Mouse (Mus musculus) lung, embryonic 14.5 days (tissue): Measurements from ENCODE around the gene Slc8b1. TPM values are rescaled to one million over a fixed set of nuclear protein-coding genes. Genes with fewer than 3 reads are reported as not detected.
A peak's percentile ranks its signal among the peaks of the same experiment; 100 is the strongest.

Experiments
- ATAC-seq: fragments of 200-750 bp; cut with Nextera tagmentation; 2 replicates; pipeline ENCODE4 v1.8.0; 2017; ENCODE audit warnings: mild to moderate bottlenecking, moderate TSS enrichment, moderate library complexity; ENCODE audit not compliant: insufficient read depth
- DNase-seq: peaks from one replicate; pipeline ENCODE4 v3.0.0-alpha.2; 2015
- H3K27ac ChIP-seq: fragments of 300-500 bp; sonication (generic); 2 replicates; pipeline ENCODE4 v1.5.1; 2014; ENCODE audit warnings: low read depth, mild to moderate bottlenecking, moderate library complexity
- H3K27me3 ChIP-seq: fragments of 300-500 bp; sonication (generic); 2 replicates; pipeline ENCODE4 v1.6.1; 2014; ENCODE audit warnings: low read length, control low read depth; ENCODE audit not compliant: insufficient read depth
- H3K36me3 ChIP-seq: fragments of 300-500 bp; sonication (generic); 2 replicates; pipeline ENCODE4 v1.6.1; 2014; ENCODE audit warnings: control low read depth; ENCODE audit not compliant: insufficient read depth
- H3K4me1 ChIP-seq: fragments of 300-500 bp; sonication (generic); 2 replicates; pipeline ENCODE4 v1.6.1; 2014; ENCODE audit warnings: antibody characterized with exemption, control low read depth; ENCODE audit not compliant: insufficient read depth
- H3K4me2 ChIP-seq: fragments of 300-500 bp; sonication (generic); 2 replicates; pipeline ENCODE4 v1.6.1; 2014; ENCODE audit warnings: mild to moderate bottlenecking
- H3K4me3 ChIP-seq: fragments of 300-500 bp; sonication (generic); 2 replicates; pipeline ENCODE4 v1.5.1; 2014; ENCODE audit warnings: low read depth, low read length
- H3K9ac ChIP-seq: fragments of 300-500 bp; sonication (generic); 2 replicates; pipeline ENCODE4 v1.6.1; 2014
- H3K9me3 ChIP-seq: fragments of 300-500 bp; sonication (generic); 2 replicates; pipeline ENCODE4 v1.6.1; 2016; ENCODE audit warnings: low read depth, low read length, control low read depth
- CTCF ChIP-seq: IDR thresholded peaks from 2 replicates; pipeline ENCODE4 v1.5.1; 2016; ENCODE audit warnings: antibody characterized with exemption, low read depth
- WGBS: fragments of 180-500 bp; shearing (Covaris S2); extraction: QIAGEN DNeasy Blood & Tissue Kit; methylation state at CpG from one replicate; pipeline ENCODE4 v1.1.7; 2014; 5-methylcytosine and 5-hydroxymethylcytosine counted together
- polyA plus RNA-seq: library from polyadenylated mRNA; unstranded; fragments of >200 nt; fragmentation: Nextera tagmentation; extraction: Ambion mirVana; gene quantifications from 2 replicates; pipeline ENCODE4 v1.2.1, GENCODE M21; 2014

Slc8b1 gene
- polyA plus RNA-seq, 1 experiment from 2014 or later: 3.6 TPM

DNA sequence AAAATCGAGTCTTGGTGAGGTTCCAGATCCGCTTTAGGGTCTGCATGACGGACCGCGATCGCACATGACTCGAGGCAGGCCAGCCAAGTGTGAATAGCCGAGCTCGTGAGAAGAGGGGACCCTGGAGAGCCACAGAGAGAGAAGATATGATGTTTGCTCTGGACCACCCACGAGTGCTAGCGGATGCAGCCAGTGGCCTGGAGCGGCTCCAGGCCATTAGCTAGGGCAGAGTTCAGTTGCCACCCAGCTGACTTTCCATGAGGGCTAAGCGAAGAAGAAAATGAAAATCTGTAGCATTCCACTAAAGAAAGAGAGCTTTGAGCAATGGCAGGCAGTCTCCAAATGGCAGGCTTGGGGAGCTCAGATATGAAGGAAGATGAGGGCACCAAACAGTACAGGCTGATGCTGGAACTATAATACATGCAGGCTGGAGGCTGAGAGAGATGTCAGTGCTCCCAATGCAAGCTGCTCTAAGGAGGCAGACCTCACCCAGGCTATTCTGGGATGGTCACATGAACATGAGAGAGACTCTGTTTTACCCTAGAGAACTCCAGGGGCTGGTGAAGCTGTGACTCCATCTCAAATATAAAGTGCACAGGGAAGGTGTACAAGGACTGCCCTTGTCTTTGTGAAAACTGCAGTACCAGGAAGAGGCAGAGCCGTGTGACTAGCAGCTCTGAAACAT, 60.2 kb downstream of the Slc8b1 start:
- TF ChIP-seq CTCF: no peak
- Histone ChIP-seq H3K9ac (no peak overlapping the region), H3K27me3 (no peaks in the 10 kb centered on the region), H3K27ac (peak overlapping the region; percentile 80), H3K4me1 (peaks cover 47% of the 10 kb centered on the region), H3K36me3 (peaks cover 8% of the 10 kb centered on the region; the same call in 1 of the 2 replicates), H3K4me3 (no peak overlapping the region), H3K4me2 (no peak overlapping the region), H3K9me3 (no peaks in the 10 kb centered on the region)
- peak; percentile 59 for ATAC-seq
- DNase-seq: peak; percentile 88
- 35% methylated on average over 14 of the region's 14 CpGs for WGBS

DNA sequence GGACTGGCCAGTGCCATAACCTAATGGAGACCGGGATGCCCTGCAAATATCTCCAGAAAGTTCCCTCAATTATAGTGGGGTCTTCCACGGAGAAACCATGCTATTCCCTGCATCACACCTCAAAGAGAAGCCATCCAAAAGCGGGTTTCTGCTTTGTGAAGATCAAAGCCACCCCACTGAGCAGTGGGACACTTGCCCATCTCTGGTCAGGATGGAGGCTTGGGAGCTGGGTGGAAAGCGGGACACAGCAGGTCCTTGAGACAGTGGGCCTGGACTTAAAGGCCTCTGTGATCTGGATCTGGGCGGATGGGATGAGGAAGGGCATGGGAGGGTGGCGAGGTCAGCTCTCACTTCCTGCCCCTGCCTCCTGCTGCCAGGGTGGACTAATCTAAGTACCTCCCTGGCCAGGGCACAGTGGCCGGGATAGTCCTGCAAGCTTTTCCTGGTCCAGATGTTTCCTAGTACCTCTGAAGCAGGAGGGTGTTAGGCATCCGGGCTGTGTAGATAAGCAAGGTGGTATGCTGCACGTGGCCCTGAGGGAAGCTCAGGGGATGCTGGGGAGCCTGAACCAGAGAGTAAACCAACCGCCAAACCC, 63.6 kb downstream of the Slc8b1 start:
- no peak overlapping the region for H3K27ac ChIP-seq
- H3K4me1 ChIP-seq: peaks cover 40% of the 10 kb centered on the region
- H3K4me3 ChIP-seq: no peak overlapping the region
- no peaks in the 10 kb centered on the region for H3K9me3 ChIP-seq
- H3K9ac ChIP-seq: no peak overlapping the region
- TF ChIP-seq CTCF: no peak
- ATAC-seq (no peak), DNase-seq (no peak)
- H3K27me3 ChIP-seq: no peaks in the 10 kb centered on the region
- WGBS: 65% methylated on average over 10 of the region's 10 CpGs
- H3K4me2 ChIP-seq: no peak overlapping the region
- 0 out of 2 replicates have a peak, but pooled peaks cover 9% of the 10 kb centered on the region for H3K36me3 ChIP-seq

DNA sequence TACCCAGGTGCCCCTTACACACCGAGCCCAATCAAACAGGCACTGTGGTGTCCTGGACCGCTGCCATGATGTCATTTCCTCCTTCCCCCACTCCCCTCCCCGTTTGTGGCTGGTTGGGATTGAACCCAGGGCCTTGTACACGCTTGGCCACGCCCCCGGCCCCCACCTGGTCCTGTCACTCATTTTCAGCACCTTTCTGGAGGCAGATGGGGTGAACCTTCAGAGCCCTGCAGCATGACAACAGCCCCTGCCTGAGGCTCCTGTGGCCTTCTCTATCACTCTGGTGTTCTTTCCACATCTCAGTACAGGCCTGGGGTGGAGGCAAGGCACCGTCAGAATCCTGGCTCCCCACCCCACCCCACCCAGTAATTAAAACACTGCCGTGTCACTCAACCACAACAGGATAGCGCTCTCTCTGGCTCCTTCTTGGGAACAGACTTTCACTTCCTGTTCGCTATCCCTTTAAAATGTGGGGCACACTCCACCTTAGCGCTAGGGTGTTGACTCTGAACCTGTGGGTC, 65.9 kb downstream of the Slc8b1 start:
- no peak for TF ChIP-seq CTCF
- DNase-seq (no peak), ATAC-seq (no peak)
- no peak overlapping the region for H3K27ac ChIP-seq
- H3K4me1 ChIP-seq: peaks cover 21% of the 10 kb centered on the region
- no peak overlapping the region for H3K4me2 ChIP-seq
- H3K9me3 ChIP-seq: no peaks in the 10 kb centered on the region
- H3K36me3 ChIP-seq: peaks cover 19% of the 10 kb centered on the region; the same call in 1 of the 2 replicates
- WGBS: 66% methylated on average over 11 of the region's 11 CpGs
- no peak overlapping the region for H3K4me3 ChIP-seq
- H3K9ac ChIP-seq: no peak overlapping the region
- H3K27me3 ChIP-seq: no peaks in the 10 kb centered on the region

DNA sequence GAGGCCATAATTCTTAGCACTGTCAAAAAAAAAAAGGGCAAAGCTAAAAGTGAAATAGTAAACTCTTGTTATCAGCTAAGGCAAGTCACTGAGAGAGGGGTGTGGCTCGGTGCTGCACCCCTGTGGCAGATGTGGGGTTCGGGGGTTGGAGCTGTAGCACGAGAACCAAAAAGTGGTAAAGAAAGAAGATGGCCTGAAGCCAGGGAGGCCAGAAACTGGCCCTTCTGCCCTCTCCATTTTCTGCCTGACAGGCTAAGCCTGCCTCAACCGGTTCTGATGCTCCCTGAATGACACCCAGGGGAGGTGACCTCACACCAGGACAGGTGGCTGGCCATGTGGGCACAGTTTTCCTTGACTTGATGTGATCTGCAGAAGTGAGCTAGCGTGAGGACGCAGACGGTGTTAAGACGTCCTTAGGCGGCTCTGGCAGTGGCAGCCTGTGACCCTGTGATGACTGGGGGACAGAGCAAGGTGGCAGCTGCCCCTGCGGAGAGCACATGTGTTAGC, 67.0 kb downstream of the Slc8b1 start:
- peaks cover 21% of the 10 kb centered on the region for H3K4me1 ChIP-seq
- H3K9me3 ChIP-seq: no peaks in the 10 kb centered on the region
- peaks cover 26% of the 10 kb centered on the region; the same call in 1 of the 2 replicates for H3K36me3 ChIP-seq
- WGBS: 32% methylated on average over 10 of the region's 10 CpGs
- no peak overlapping the region for H3K9ac ChIP-seq
- peak overlapping the region; percentile 42; the same call in 1 of the 2 replicates for H3K27ac ChIP-seq
- 0 out of 2 replicates have a peak, but pooled peaks have one; percentile 16 for ATAC-seq
- no peaks in the 10 kb centered on the region for H3K27me3 ChIP-seq
- H3K4me3 ChIP-seq: no peak overlapping the region
- no peak overlapping the region for H3K4me2 ChIP-seq
- TF ChIP-seq CTCF: peak; percentile 34; the same call in 1 of the 2 replicates
- DNase-seq: no peak

DNA sequence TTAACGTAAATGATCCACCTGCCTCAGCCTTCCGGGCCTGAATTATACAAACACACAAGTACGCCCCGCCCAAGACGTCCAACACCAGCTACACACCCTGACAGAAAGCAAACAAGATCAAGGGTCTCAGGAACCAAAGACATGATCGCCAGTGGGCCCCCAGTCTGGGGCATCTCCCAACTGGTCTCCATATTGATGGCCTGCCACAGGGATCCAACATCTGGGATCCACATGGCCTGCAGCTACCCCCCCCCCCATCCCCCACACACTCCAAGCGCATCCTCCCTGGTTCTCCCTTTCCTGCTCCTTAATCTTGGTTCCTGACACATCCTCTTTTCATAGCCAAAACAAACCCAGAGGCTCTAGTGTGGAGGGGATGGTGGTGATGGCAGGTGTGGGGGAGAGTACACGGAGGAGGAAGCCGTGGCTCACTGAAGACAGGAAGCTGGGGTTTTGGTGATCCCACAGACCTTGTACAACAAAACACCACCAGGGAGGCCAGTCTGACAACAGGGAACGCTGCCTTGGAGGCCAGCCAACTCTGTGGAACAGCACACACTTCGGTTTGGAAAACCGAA, 67.6 kb downstream of the Slc8b1 start:
- Histone ChIP-seq H3K4me2 (peak overlapping the region; percentile 25; the same call in 1 of the 2 replicates), H3K27ac (peak overlapping the region; percentile 44; the same call in 1 of the 2 replicates), H3K9ac (no peak overlapping the region), H3K36me3 (peaks cover 31% of the 10 kb centered on the region; the same call in 1 of the 2 replicates), H3K4me3 (no peak overlapping the region), H3K4me1 (peaks cover 21% of the 10 kb centered on the region), H3K27me3 (no peaks in the 10 kb centered on the region), H3K9me3 (no peaks in the 10 kb centered on the region)
- WGBS: 14% methylated on average over 12 of the region's 12 CpGs
- ATAC-seq (peak; percentile 57; the same call in 1 of the 2 replicates), DNase-seq (peak; percentile 82)
- no peak for TF ChIP-seq CTCF

DNA sequence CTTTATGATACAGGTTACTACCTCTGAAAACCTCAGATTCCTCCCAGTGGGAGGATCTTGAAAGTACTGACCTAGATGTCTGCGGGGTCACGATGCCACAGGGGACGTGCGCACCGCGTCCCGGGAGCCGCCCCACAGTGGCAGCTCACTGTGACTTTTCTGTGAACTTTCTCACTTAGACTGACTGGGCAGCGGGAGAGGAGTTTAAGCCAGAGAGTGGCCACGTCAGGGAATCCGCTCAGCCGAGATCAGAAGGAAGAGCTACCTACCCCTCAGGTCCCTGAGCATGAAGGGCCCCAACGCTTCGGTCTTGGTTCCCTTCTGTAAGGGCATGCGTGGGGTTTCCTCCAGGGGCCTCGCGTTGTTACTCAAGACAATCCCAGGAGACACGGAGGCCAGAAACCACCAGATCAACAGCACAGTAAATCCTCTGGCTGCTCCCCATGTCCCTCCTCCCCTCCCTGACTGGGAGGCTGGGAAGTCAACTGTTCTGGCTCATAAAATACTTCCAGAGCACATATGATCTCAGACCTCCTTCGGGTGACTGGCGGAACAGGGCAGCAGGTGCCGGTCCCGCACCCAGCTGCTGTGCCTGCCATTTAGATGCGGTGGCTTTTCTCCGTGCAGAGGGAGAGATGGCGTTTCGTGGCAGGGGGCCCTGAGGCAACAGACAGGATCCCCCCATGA, 68.4 kb downstream of the Slc8b1 start:
- H3K36me3 ChIP-seq: peaks cover 35% of the 10 kb centered on the region
- ATAC-seq: no peak
- no peaks in the 10 kb centered on the region for H3K27me3 ChIP-seq
- no peak overlapping the region for H3K9ac ChIP-seq
- H3K27ac ChIP-seq: peak overlapping the region; percentile 44
- no peak for TF ChIP-seq CTCF
- peak overlapping the region; percentile 25; the same call in 1 of the 2 replicates for H3K4me2 ChIP-seq
- WGBS: 43% methylated on average over 26 of the region's 26 CpGs
- H3K9me3 ChIP-seq: no peaks in the 10 kb centered on the region
- peaks cover 21% of the 10 kb centered on the region for H3K4me1 ChIP-seq
- DNase-seq: peak; percentile 49
- no peak overlapping the region for H3K4me3 ChIP-seq
